Mouse (Mus musculus): ENCODE measurements at regions not wholly inside any gene's neighbourhood (a gene's known extent, or its start where the extent isn't known, plus 50 kb on each side); places are given as distances from the start of the nearest gene placed in this dataset.

DNA sequence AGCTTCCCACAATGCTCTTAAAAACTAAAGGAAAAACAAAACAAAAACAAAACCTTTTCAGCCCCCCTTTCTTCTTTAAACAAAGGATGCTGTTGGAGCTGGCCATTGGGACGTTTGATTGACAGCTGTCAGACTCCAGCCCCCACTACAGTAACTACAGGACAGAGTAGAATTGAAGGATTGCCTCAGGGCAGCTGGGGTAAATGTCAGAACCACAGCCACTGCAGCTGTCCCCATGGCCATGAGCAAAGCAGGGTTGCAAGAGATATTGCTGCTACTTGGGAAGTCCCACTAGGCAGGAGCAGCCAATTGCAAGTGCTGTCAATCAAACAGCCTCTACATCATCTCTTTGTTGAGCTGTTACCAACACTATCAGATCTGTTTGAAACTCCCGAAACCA is 911.8 kb downstream of the Fam19a2 start:
- H3K4me2 ChIP-seq = no peak overlapping the region
- no peaks in the 10 kb centered on the region for H3K27me3 ChIP-seq
- H3K36me3 ChIP-seq = no peaks in the 10 kb centered on the region
- no peaks in the 10 kb centered on the region for H3K4me1 ChIP-seq
- no peak for ATAC-seq (ENCODE audit: borderline replicate concordance, extremely low read depth, low FRiP score, low TSS enrichment)
- no peaks in the 10 kb centered on the region for H3K9me3 ChIP-seq
- no peak overlapping the region for H3K9ac ChIP-seq
- 63% methylated on average over 2 of the region's 2 CpGs for WGBS
- no peak overlapping the region for H3K27ac ChIP-seq
- H3K4me3 ChIP-seq = no peak overlapping the region

DNA sequence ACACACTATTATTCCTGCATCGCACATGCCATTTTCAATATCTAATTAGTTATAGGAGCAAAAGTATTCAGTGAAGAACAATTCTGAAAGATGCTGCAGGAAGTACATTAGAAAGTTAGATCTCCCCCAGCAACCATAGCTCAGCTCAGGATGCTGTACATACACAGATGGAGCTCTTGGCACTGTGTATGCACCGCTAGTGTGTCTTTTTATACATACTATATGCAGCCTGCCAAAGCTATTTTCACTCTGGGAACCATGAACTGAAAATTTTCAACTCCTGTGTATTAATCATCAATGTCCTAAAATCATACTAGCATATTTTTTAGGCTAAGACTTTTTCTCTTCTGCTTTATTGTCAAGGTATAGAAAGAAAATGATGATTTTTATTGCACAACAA is 944.5 kb downstream of the Fam19a2 start:
- H3K27ac ChIP-seq = no peak overlapping the region
- H3K4me3 ChIP-seq = no peak overlapping the region
- no peaks in the 10 kb centered on the region for H3K4me1 ChIP-seq
- H3K9me3 ChIP-seq = no peaks in the 10 kb centered on the region
- no peak overlapping the region for H3K9ac ChIP-seq
- ATAC-seq (ENCODE audit: borderline replicate concordance, extremely low read depth, low FRiP score, low TSS enrichment) = no peak
- no peaks in the 10 kb centered on the region for H3K36me3 ChIP-seq
- H3K4me2 ChIP-seq = no peak overlapping the region
- H3K27me3 ChIP-seq = no peaks in the 10 kb centered on the region
- WGBS = 90% methylated on average over 2 of the region's 2 CpGs

DNA sequence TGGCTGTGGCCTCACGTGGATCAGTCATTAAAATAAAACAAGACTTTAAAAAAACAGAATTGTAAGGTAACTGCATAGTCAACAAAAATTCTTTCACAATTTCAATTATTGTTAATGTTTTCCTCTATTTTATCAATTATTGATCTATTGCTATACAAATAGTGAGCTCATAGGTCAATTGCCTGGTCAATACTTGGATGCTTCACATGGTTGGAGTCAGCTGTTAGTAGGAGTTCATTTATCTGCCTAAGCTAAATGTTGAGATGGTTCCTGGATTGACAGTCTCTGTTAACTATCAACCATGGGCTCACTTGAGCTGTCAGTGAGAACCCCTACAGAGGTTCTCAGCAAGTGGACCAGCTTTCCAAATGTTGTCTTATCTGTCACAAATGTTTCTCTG is 955.7 kb downstream of the Fam19a2 start:
- H3K36me3 ChIP-seq = no peaks in the 10 kb centered on the region
- H3K27ac ChIP-seq = no peak overlapping the region
- no peaks in the 10 kb centered on the region for H3K27me3 ChIP-seq
- no peak overlapping the region for H3K4me3 ChIP-seq
- 69% methylated on average over 1 of the region's 1 CpGs for WGBS
- H3K4me1 ChIP-seq = no peaks in the 10 kb centered on the region
- no peaks in the 10 kb centered on the region for H3K9me3 ChIP-seq
- H3K4me2 ChIP-seq = no peak overlapping the region
- H3K9ac ChIP-seq = no peak overlapping the region
- no peak for ATAC-seq (ENCODE audit: borderline replicate concordance, extremely low read depth, low FRiP score, low TSS enrichment)

DNA sequence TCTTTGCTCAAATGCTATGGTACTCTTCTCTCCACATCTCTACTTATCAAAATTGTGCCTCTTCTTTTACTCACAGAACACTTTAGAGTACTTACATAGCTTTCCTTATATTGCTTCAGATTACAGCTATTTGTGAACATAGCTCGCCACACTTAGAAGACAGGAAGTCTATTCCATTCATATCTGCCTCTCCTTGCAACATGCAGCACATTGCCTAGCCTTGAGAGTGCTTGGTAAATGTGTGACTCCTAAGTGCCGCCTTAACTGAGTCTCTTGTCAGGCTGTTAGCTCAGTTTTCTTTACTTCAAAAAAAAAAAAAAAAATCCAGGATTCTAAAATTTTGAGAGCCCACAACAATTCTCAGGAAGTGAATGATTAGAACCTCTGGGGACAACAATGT is 958.3 kb downstream of the Fam19a2 start:
- Histone ChIP-seq H3K4me3 (no peak overlapping the region), H3K36me3 (no peaks in the 10 kb centered on the region), H3K27ac (peak overlapping the region; percentile 23; the same call in 1 of the 2 replicates), H3K9me3 (no peaks in the 10 kb centered on the region), H3K4me2 (no peak overlapping the region), H3K27me3 (no peaks in the 10 kb centered on the region), H3K4me1 (no peaks in the 10 kb centered on the region), H3K9ac (no peak overlapping the region)
- WGBS = 31% methylated on average over 2 of the region's 2 CpGs
- ATAC-seq (ENCODE audit: borderline replicate concordance, extremely low read depth, low FRiP score, low TSS enrichment) = peak; percentile 67; the same call in 1 of the 2 replicates

DNA sequence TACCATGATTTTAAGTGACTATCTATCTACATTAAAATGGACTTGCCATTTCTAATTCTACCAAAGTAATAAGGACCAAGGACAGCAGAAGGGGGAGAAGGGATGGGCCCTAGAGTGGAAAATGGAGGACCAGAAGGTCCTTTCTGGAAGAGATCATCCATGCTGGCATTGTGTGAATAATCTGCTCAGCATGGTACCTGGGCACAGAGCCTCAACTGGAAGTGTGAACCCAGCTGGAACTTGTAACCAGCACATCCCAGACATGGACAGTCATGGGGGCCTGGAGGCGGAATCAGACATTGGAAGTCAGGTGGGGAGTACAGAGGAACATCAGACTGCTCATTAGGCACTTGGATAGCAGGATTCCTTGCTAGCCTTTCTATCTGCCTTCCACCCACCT is 963.3 kb downstream of the Fam19a2 start:
- no peak for ATAC-seq (ENCODE audit: borderline replicate concordance, extremely low read depth, low FRiP score, low TSS enrichment)
- no peaks in the 10 kb centered on the region for H3K36me3 ChIP-seq
- no peaks in the 10 kb centered on the region for H3K4me1 ChIP-seq
- H3K9ac ChIP-seq = no peak overlapping the region
- WGBS = 79% methylated on average over 1 of the region's 1 CpGs
- no peaks in the 10 kb centered on the region for H3K27me3 ChIP-seq
- no peak overlapping the region for H3K4me3 ChIP-seq
- no peak overlapping the region for H3K27ac ChIP-seq
- H3K9me3 ChIP-seq = no peaks in the 10 kb centered on the region
- no peak overlapping the region for H3K4me2 ChIP-seq

DNA sequence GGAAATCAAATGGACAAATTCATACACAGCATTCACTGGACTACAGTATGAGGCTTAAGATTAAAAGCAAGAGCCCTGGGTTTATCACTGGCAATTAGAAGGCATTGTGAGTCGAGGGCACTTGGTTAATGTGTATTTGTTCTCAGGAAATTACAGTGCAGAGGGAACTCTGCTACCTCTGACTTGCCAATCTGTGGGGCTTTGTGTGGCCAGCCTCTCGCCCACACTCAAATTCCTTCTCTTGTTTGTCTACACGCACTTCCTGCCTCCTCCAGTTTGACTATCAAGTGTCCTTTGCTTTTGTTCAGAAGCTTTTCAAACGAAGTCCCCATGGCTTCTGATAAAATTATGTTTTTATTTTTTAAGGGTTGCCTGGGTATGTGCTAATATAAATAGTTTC is 985.6 kb downstream of the Fam19a2 start:
- ATAC-seq (ENCODE audit: borderline replicate concordance, extremely low read depth, low FRiP score, low TSS enrichment) = peak; percentile 86
- no peak overlapping the region for H3K4me3 ChIP-seq
- H3K4me2 ChIP-seq = no peak overlapping the region
- no peak overlapping the region; the same call in 1 of the 2 replicates for H3K27ac ChIP-seq
- WGBS = 19% methylated on average over 4 of the region's 4 CpGs
- no peaks in the 10 kb centered on the region for H3K36me3 ChIP-seq
- no peaks in the 10 kb centered on the region for H3K27me3 ChIP-seq
- H3K9me3 ChIP-seq = no peaks in the 10 kb centered on the region
- H3K9ac ChIP-seq = no peak overlapping the region
- H3K4me1 ChIP-seq = no peaks in the 10 kb centered on the region

DNA sequence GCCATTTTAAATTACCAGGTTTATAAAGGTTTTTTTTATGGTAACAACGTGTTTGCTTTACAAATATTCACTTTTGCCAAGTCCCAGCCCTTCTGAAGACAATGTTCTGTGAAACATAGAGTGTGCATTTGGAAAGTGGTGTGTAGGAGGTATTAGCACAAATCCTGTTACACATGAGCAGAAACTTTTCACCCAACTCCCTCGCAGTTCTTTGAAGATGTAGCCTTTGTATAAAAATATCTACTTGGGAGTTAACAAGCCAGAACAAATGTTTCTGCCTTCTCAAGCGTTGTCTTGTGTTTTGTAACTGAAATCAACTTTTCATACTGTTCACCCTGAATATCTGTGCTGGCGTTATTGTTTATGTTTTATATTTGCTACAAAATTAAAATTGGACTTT is 986.2 kb downstream of the Fam19a2 start:
- no peak overlapping the region for H3K4me3 ChIP-seq
- 37% methylated on average over 4 of the region's 4 CpGs for WGBS
- no peaks in the 10 kb centered on the region for H3K36me3 ChIP-seq
- no peaks in the 10 kb centered on the region for H3K9me3 ChIP-seq
- H3K27ac ChIP-seq = peak overlapping the region; percentile 37; the same call in 1 of the 2 replicates
- ATAC-seq (ENCODE audit: borderline replicate concordance, extremely low read depth, low FRiP score, low TSS enrichment) = no peak
- no peaks in the 10 kb centered on the region for H3K4me1 ChIP-seq
- H3K4me2 ChIP-seq = no peak overlapping the region
- H3K9ac ChIP-seq = no peak overlapping the region
- H3K27me3 ChIP-seq = no peaks in the 10 kb centered on the region

DNA sequence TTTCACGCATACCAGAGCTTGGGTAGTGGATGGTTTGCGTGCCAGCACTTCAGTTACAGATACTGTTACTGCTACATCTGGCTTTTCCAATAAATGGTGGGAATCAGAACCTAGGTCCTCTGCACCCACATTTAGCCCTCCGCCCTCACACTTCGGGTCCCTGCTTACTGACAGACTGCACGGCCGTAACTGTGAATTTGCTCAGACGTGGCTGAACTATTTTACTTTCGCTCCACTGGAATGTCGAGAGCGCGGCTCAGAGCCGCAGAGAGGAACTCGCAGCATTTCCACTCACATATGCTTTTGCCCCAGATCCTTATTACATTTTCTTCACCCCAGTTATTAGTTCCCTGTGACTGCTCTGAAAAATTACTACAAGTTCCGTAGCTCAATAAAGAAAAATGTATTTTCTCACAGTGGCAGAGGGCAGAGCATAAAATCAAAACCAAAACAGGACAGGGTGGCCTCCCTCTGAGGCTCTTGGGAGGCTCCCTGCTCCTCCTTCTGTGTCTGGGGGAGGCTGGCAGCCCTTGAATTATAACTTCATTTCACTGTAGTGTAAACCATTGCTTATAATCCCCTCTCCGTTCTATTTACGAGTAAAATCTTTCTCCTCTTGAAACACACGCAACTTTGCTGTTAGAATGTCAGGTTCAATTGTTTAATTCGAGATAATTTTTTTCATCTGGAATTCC is 1024.7 kb downstream of the Fam19a2 start:
- Histone ChIP-seq H3K9ac (no peak overlapping the region), H3K9me3 (no peaks in the 10 kb centered on the region), H3K27me3 (no peaks in the 10 kb centered on the region), H3K4me3 (peak overlapping the region; percentile 19), H3K36me3 (no peaks in the 10 kb centered on the region), H3K4me2 (peak overlapping the region; percentile 39), H3K27ac (peak overlapping the region; percentile 69), H3K4me1 (no peaks in the 10 kb centered on the region)
- peak; percentile 74; the same call in 1 of the 2 replicates for ATAC-seq (ENCODE audit: borderline replicate concordance, extremely low read depth, low FRiP score, low TSS enrichment)
- WGBS = 41% methylated on average over 18 of the region's 18 CpGs

DNA sequence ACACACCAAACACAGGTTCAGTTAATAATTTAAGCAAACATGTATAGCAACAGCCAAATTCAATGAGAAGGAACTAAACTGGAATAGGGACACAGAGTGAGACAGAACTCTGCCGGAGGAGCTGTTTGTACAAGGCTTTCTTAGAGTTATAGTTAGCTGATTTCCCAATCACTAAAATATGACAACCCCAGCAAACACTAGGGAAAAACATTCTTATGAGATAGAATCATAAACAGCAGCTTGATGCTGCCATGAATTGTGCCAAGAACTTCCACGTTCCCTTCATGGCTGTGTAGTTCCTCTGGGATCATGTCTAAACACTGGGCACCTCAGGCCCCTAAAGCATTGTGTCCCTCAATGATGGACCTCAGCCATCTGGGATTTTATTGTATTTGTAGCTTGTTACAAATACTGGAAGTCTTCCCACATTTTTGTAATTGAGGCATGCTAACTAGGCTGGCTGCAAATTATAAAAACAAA is 1033.4 kb downstream of the Fam19a2 start:
- Histone ChIP-seq H3K36me3 (no peaks in the 10 kb centered on the region), H3K4me3 (no peak overlapping the region), H3K4me1 (no peaks in the 10 kb centered on the region), H3K4me2 (no peak overlapping the region), H3K27ac (no peak overlapping the region), H3K27me3 (no peaks in the 10 kb centered on the region), H3K9ac (no peak overlapping the region), H3K9me3 (no peaks in the 10 kb centered on the region)
- 59% methylated on average over 2 of the region's 2 CpGs for WGBS
- ATAC-seq (ENCODE audit: borderline replicate concordance, extremely low read depth, low FRiP score, low TSS enrichment) = no peak

DNA sequence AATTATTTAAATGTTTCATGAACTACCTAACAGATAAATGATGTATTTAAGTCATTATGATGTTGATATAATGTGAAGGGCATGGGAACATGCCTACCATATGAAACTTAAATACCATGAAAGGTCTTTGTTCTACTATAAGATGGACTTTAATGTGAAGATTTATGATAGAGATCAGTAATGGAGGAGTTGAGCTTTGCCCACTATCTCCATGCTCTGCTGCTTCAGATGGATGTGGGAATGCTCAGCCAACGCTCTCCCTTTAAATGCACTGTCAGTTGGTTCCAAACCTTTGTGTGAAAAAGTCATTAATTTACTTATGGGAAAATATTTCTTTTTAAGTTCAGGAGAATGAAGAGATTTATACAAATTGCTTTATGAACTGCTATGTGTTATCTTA is 1040.9 kb downstream of the Fam19a2 start:
- Histone ChIP-seq H3K4me2 (no peak overlapping the region), H3K27me3 (no peaks in the 10 kb centered on the region), H3K9me3 (no peaks in the 10 kb centered on the region), H3K36me3 (no peaks in the 10 kb centered on the region), H3K27ac (no peak overlapping the region), H3K4me3 (no peak overlapping the region), H3K9ac (no peak overlapping the region), H3K4me1 (no peaks in the 10 kb centered on the region)
- no peak for ATAC-seq (ENCODE audit: borderline replicate concordance, extremely low read depth, low FRiP score, low TSS enrichment)
- WGBS = 57% methylated on average over 1 of the region's 1 CpGs

DNA sequence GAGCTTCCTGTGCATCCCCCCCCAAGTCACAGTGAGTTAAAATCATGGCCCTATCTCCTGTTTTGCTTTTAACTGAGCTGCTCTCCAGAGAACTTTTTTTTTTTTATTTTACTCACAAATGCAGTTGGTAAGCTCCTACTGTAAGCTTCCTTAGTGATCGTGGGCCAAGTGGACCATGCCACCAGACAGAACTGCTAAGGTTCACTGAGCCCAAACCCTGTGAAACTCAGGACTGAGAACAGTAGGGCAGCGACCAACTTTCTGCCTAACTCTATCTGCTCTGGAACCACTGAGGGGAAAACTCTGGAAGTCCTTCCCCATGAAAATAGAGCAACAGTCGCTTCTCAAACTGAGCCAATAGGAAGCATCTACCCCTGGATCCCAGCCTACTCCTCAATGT is 1041.8 kb downstream of the Fam19a2 start:
- ATAC-seq (ENCODE audit: borderline replicate concordance, extremely low read depth, low FRiP score, low TSS enrichment) = no peak

DNA sequence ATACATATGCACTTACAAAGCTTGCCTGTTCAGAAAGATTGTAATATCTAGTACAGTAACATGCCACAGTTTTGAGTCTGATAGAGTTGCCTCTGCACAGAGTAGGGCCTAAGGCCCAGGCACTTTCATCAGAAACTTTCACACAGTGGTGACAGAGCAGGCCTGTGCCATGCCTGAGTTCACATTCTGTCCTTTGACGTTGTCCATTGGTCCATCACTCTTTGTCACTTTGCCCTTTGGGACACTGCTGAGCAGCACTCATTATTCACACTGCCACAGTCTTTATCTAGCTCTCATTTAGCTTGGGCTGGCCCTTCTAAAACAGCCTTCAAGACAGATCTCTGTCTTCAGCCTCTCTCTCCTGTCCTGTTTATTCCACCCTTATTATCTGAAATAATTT is 1055.0 kb downstream of the Fam19a2 start:
- Histone ChIP-seq H3K9me3 (no peaks in the 10 kb centered on the region), H3K36me3 (no peaks in the 10 kb centered on the region), H3K9ac (no peak overlapping the region), H3K4me1 (no peaks in the 10 kb centered on the region), H3K27me3 (no peaks in the 10 kb centered on the region), H3K4me2 (no peak overlapping the region), H3K27ac (no peak overlapping the region), H3K4me3 (no peak overlapping the region)
- ATAC-seq (ENCODE audit: borderline replicate concordance, extremely low read depth, low FRiP score, low TSS enrichment) = no peak
- WGBS = 45% methylated on average over 1 of the region's 1 CpGs

More for the DNA sequence above, 1041.8 kb downstream of the Fam19a2 start:
- no peak overlapping the region for H3K4me2 ChIP-seq
- no peaks in the 10 kb centered on the region for H3K36me3 ChIP-seq
- H3K9me3 ChIP-seq = no peaks in the 10 kb centered on the region
- H3K27me3 ChIP-seq = no peaks in the 10 kb centered on the region
- no peak overlapping the region for H3K4me3 ChIP-seq
- H3K27ac ChIP-seq = no peak overlapping the region
- H3K9ac ChIP-seq = no peak overlapping the region
- 85% methylated on average over 3 of the region's 3 CpGs for WGBS
- no peaks in the 10 kb centered on the region for H3K4me1 ChIP-seq
